Mouse (Mus musculus) inflammation-experienced regulatory T-cells, adult 6 months (primary cell): ENCODE data around the gene Gm17571. TPM values are rescaled to one million over a fixed set of nuclear protein-coding genes. Genes with fewer than 3 reads are reported as not detected.
A peak's percentile ranks its signal among the peaks of the same experiment; 100 is the strongest.

Experiments used
- ATAC-seq: one replicate; pipeline ENCODE4 v1.8.0; 2017
- polyA plus RNA-seq, 3 experiments: library from polyadenylated mRNA; unstranded; fragments of 100-300 nt; shearing (Covaris generic); gene quantifications; one replicate each; pipeline ENCODE4 v1.2.1; 2017

The Gm17571 gene
- polyA plus RNA-seq, 3 experiments from 2014 or later: not detected

DNA sequence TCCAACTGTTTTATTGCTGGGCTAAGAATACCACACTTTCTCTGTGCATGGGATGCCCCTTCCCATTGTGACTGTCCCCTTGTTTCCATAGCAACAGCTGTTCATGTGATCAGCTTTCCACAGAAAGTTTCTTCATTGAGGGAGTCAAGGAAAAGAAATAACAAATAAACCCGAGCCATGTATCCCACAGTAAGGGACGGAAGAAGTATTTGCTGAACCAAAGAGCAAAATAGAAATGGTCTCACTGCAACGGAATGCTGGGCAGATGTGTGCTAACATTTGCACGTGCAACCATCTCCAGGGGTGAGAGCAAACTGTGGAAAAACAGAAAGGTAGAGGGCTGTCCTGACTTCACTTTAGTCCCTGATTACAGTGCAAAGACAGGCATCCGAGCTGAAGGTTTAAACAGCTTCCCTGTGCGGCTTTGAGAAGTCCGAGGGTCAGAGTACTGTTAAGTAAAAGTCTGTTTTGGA is 8.1 kb upstream of the Gm17571 start:
- no peak for ATAC-seq

DNA sequence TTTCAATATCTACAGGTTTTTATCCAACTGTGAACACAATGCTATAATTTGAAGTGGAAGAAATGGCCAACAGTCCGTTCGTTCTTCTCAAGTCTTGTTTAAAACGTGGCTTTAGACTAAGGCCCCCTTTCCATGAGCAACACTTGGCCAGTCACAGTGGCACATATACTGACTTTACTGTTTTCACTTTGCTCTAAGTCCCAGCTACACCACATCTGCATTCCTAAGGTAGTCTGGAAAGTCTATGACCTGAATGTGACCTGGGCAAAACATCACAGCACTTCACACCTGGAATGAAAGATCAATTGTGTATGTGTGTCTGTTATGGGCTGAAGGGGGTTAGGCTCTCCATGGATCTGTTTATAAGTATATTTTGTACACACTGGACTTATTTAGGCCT is 2.2 kb upstream of the Gm17571 start:
- ATAC-seq: no peak

DNA sequence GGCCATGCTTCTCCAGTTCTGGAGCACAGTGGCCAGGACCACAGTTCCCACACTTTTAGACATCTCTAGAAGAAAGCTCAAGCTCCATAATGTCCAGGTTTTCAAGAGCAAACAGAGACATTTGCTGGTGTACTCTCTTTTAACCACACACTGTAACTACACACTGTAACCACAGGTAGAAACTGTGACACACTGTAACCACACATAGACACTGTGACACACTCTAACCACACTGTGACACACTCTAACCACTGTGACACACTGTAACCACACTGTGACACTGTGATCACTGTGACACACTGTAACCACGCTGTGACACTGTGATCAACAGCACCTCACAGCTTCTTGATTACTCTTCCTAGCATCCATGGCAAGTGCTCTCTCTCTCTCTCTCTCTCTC is 317 bp downstream of the Gm17571 start:
- peak; percentile 28 for ATAC-seq

DNA sequence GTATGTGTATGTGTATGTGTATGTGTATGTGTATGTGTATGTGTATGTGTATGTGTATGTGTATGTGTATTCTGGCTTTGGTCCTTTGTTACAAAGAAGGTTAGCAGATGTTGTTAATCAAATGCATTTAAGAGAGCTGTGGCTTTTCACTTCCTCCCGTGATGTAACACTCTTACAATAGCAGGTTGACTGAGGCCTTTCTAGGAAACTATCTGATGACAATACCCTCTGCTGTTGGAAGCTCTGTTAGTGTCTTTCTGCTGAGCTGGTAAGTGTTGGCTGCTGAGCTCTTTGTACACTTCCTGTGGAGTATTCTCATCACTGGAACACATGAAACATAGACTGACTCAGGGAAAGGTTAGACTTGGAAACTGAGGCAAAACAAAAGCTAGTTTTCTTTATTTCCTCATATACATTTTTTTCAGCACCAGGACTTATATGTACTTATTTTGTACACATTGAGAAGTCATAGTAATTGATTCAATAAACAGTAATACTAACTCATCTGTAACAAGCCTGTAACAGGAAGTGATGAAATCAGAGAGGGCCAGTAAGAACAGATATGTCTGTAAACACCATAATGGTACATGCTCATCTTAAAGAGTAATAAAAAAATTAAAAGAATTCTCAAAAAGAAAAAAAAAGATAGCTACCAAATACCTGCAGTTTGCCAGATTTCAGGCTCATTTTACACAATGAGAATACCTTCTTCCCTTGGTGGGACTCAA is 2.9 kb downstream of the Gm17571 start:
- ATAC-seq: peak; percentile 96

DNA sequence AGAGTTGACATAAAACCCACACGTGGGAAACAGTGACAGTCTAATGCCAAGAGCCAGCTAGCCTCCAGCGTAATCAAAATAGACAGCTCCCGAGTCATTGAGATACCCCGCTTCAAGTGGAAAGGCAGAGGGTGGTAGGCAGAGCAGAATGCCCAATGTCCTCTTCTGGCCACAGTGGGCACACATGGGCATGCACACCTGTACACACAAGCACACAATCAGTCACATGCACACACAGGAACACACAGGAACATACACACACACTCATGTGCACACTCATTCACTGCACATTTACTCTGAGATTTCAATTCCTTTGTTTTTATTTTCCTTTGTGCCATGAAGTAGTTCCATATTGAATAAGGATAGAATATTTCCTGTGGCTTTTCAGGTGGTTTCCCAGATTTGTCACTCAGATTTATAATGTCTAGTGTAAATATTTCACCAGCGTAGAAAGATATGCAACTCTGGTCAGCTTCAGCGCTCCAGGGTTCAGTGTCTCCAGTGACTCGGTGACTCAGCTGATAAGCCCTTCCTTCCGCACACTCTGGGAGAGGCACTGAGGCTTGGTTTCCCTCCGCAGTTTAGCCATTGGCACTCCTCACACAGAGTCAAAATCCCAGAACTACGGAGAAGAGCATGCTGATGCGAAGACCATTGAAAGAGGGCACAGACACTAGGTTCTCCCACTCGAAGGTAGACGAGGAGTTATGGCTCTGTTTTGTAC is 4.4 kb downstream of the Gm17571 start:
- no peak for ATAC-seq

DNA sequence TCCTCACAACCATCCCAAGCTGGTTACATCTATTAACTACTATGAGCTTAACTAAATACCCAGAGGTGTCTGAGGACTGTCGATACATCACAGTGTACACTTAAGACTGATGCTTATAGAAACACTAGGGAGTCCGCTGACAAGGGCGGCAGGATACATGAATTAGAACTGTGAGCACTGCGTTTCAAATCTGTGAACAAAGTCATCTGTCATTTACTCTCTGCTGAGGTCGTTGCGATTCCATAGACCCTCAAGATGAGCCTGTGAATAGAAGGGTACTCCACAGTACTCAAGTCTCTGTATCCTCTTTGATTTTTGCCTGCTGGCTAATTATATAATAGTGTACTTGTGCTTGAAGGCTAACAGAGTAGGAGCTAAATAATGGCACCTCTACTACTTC is 5.6 kb downstream of the Gm17571 start:
- no peak for ATAC-seq

DNA sequence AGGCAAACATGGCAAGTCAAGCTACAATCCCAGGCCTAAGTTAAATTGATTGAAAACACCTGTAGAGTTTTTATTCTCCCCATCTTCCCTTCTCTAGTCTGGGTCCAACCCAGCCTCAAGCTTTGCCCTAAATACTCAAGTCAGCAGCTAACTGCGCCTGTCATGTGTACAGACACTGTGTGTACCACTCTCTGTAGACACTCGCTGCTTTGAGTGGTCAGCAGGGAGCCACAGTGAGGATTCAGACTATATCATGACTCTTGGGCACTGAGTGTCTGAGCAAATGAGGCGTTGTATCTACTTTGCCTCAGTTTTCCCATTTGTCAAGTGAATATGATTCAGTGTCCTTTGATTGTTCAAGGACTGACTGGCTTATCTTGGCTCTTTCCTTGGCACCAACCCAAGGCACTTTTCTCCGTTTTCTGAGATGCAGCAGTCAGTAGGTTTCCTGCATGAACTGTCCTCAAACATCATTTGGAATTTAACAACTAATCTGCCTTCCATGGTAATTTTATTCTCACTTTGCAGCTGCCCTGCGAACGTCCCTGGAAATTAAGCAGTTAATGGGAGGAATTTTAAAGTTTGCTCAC is 13.0 kb downstream of the Gm17571 start:
- no peak for ATAC-seq

DNA sequence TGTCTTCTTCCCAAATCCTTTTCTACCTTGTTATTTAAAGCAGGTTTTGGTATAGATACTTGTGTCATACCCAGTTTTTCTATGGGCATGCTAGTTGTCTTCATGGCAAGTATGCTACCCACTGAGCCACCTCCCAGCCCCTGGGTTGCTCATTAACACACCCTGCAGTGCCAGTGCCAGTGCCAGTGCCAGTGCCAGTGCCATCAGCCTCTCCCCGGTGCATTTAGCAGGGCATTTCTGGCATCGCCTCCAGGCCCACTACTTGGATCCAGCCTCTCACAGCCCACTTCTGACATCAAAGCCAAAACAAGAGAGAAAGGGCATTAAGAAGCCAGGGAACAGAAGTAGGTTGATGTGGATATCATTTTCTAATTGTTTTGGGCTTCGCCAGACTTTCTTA is 14.9 kb downstream of the Gm17571 start:
- ATAC-seq: no peak

DNA sequence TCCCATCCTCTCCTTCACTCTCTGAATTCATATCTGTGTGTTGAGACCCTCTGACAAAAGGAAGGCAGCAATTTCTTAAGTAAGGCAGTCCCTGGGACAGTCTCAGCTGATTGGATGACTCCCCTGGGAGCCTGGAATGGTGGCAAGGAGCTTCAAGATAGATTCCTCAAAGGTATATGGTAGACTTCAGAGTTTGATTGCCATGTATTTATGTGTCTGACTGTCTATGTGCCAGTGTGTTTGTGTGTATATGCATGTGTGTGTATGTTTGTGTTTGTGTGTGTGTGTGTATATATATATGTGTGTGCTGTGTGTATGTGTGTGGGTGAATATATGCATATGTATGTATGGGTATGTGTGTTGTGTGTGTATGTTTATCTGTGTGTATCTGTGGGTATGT is 15.8 kb downstream of the Gm17571 start:
- no peak for ATAC-seq

DNA sequence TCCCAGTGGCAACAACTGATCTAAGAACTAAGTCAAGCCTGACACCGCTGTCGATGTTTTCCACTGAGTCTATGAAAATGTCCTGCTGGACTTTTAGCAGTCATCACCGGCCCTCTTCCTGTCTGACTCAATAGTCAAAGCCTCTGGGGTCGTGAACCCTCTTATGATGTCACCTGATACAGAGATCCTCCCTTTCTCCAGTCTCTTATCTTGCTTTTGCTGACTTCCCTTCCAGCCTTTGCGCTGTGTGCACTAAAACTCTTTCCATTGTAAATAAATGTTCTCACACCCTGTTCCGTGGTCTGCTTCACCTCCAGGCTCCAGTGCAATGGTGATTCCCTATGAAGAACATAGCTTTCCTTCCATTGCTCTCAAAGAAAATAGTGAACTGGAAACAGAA is 16.3 kb downstream of the Gm17571 start:
- no peak for ATAC-seq

DNA sequence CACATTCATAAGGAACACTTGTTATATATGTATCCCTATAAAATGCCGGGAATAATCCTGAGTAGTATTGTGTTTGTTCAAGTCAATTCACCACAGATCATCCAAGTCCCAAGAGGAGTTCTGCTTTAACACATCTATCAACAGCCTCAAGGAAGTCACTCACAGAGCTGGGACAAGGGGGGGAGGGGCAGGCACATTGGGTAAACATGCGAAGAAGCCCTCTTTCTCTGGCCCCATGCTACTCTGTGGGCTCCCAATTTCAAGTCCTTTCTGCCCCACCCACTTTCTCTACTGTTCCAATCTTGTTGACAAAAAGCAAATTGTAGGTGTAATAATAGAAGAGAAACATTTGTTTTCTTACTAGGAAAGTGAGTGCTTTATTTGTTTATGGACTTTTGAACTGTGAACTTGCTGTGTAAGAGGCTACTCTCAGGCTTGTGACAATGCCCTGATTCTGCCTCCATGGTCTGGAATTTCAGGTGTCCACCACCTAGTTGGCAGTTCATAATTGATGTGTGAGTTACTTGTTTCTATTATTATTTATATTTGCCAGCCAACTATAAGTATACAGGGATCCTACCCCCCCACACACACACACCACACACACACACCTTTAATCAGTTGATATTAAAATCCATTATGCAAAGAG is 17.0 kb downstream of the Gm17571 start:
- ATAC-seq: no peak

DNA sequence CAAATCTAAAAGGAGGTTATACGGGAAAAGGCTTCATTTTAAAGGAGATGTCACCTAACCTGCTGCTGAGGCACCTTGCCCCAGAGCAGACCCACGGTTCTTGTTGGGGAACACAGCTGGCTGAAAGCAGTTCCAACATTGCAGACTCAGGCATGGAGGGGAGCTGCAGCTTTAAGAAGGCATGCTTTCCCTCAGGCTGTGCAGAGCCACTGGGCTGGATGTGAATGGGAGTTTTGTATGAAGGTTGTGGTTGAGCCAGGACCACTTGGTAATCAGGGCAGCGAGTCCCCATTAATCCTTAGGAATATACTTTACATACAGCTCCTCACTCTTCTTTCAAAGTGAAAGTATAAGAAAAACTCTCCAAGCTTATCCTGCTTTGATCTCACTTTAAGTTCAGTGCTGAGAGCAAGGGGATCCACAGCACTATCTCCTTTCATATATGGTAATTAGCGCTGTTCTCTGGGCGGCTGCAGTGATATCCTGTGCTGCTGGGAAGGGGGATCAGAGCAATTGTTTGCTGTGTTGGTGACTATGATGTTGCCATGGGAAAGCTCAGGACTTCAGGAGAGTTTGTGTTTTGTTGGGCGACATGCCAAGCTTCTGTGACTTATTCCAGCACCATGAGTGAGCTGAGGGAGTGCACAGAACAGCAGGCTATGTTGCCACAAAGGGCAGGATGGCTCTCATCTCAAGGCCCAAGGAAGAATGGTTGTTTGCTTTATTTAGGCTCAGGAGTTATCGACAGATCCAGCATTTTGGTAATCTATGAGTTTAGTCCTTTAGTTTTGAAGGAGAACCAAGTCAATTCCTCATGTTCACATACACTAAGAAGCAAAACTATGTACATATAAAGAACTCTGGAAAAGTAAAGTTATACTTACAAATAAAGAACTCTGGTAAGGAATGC is 21.3 kb downstream of the Gm17571 start:
- ATAC-seq: peak; percentile 92

DNA sequence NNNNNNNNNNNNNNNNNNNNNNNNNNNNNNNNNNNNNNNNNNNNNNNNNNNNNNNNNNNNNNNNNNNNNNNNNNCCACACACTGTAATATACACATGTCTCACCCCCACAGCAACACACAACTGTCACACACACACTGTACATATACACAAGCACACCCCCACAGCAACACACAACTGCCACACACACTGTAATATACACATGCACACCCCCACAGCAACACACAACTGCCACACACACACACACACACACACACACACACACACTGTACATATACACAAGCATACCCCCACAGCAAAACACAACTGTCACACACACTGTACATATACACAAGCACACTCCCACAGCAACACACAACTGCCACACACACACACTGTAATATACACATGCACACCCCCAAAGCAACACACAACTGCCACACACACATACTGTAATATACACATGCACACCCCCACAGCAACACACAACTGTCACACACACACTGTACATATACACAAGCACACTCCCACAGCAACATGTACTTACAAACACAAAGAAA is 32.3 kb downstream of the Gm17571 start:
- ATAC-seq: no peak

Other genes starting within 250 kb of the Gm17571 start
- gene Jrkl, start 200.9 kb downstream of the Gm17571 start, polyA plus RNA-seq: 1 to 10 TPM; 2.2 to 4.3 (median 3.8) TPM
- gene Ccdc82, start 199.8 kb downstream of the Gm17571 start, polyA plus RNA-seq: 10 to 100 TPM; 37.1 to 54.3 (median 49.1) TPM
- 10 to 100 TPM; 32.1 to 46.4 (median 45.1) TPM for gene Maml2, start 148.8 kb downstream of the Gm17571 start, polyA plus RNA-seq